Mouse (Mus musculus): ENCODE data around the gene Top2a.
"Not testable (repeated sequence)": the region's sequence is repeated elsewhere in the genome, so short reads cannot be mapped to it uniquely, and the experiment has no call there.

Gene Top2a

DNA sequence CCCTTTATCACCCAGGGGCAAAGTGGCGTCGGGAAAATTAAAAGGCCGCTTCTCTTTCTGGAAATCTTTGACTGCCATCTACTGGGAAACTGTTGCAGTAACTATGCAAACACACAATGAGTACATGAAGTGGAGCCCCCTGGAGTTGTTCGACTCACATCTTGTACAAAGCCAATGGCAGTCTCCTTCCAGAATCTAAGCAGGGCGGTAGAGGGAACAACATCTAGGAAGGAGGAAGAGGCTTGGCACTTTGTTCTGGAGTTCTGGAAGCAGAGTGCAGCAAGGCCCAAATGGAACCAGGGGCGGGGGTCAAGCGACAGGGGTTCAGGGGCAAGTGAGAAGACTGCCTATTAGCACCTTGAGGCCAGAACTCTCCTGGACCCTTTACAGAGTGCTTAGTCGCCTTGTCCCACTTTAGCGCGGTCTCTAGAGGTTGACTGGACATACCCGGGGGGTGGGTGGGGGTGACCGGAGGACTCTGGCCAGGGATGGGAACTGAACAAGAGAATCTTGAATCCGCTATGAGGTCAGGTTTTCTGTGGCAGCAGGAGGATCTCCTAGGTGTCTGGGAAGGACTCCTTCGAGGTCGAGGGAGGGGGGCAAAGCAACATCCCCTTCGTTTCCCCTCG is 16.5 kb upstream of the Top2a start:
- no peak for DNase-seq

DNA sequence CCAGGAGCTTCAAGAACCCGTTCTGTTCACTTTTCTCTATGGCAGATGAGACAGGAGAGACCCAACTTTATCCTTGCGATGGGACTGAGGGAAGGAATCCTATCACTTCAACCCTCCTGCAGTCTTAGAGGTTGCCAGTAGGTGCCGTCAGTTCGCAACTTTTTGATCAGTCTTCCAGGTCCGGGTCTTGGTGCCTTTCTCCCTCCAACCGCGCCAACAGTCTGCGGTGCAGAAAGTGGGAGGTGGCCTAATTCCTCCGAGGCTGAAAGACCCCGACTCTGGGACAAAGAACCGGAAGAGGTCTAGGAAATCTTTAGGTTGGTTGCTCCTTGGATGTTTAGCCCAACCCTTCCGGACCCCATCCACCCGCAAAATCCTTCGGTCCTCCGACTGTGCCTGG is 15.8 kb upstream of the Top2a start:
- DNase-seq = peak; percentile 47 to 73

DNA sequence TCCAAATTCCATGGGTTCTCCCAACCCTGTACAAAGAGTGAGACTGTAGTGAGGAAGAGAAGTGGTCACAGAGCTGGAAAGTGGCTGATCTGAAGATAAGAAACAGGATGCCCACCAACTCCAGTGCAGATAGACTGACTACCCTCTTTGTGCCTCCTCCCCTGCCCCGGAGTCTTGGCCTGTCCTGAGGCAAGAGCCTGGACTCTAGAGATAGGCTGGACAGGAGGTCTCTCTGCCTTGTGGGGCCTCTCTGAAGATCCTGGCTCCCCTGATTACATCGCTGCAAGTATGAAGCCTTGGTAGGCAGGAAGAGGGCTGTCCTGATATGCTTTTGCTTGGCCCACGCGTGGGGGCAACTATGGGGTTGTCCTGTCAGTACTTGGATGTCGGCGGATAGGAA is 12.3 kb upstream of the Top2a start:
- no peak for DNase-seq

DNA sequence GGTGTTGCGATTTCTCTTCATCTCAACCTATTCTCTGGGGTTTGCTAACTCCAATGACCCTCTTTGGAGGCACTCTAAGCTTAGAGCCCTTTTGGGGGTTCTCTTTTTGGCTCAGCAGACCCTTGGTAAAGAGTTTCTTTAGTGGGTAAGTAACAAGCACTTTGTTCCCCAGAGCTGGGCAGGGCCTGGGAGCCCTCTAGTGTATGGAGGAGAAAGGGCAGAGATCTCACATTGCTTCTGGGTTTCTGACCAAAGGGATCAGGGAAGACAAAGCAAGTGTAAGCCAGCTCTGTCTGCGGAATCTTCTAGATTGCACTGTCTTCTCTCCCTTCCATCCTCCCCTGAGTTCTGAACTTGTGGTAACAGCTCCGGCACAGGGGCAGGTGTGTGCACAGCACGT is 11.4 kb upstream of the Top2a start:
- DNase-seq = no peak

DNA sequence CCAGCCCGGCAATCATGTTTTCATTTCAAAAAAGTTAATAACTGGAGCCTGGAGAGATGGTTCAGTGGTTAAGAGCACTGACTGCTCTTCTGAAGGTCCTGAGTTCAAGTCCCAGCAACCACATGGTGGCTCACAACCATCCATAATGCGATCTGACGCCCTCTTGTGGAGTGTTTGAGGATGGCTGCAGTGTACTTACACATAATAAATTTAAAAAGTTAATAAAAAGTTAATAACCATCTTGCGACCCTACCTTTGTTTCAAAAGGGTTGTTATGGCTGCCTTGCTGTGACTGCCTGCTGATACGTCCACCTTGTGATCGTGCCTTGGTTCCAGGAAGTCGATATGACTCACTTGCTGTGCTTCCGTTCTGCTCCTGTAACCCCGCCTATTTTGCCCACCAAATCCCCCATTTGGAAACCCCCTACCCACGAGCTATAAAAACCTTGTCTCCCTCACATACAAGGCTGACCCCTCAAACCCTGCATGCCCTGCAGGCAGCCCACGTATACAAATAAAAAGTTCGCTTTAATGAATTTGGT is 3.0 kb upstream of the Top2a start:
- no peak for DNase-seq

DNA sequence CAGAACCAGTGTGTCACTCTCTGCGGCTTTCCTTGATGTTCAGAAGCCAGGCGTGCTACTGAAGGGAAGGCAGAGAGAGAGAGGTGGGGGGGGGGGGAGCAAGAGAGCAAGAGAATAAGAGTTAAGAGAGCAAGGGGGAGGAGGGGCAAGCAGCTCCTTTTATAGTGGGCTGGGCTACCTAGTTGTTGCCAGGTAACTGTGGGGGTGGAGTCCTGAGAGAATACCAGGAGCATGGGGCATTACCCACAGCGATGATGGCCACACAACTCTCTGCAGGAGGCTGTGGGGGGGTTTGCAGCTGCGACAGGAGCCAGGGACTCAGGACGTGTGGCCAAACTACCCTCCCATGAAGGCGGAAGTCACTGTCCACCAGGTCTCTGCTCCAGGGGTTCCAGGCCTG is 1.9 kb upstream of the Top2a start:
- no peak for DNase-seq

DNA sequence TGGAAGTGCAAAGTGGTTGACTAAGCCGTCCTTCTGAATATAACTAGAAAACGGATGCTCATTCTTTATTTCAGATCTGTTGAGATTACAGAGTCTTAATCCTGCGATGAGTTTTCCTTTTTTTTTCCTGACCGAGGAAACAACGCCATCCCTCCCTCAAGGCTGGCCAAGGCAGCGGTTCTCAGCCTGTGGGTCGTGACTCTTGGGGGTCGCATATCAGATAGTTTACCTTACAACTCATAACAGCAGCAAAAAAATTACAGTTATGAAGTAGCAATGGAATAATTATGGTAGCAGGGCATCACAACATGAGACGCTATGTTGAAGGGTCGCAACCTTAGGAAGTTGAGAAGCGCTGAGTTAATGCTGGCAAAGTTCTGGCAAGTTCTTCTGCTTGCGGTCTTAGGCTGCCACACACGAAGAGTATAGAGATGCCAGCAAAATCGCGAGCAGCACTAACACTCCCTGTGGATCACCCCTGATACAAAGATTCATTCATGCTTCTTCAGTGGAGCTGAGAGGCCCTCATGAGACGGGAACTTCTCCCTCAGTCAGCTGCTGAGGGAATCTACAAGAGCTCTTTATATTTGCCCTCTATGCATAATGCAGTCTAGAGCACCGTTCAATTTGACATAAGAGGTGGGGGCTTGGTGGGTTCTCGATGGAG is 612 bp upstream of the Top2a start:
- no peak for DNase-seq

DNA sequence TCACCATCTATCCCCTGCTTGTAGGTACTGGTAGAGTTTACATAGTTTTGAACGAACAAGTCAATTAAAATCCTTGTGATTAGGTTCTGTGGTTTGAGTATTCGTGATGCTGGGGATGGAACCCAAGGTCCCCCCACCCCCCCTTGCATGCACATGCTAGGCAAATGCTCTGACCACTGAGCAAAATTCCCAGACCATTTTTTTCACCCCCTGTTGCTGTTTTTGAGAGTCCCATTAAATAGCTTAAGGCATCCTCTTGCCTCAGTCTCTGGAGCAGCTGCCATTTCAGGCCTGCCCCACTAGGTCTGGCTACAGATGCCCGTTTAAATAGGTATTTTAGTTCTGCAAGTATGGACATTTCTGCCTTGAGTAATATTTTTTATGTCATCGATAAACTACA is 895 bp downstream of the Top2a start:
- DNase-seq = no peak

DNA sequence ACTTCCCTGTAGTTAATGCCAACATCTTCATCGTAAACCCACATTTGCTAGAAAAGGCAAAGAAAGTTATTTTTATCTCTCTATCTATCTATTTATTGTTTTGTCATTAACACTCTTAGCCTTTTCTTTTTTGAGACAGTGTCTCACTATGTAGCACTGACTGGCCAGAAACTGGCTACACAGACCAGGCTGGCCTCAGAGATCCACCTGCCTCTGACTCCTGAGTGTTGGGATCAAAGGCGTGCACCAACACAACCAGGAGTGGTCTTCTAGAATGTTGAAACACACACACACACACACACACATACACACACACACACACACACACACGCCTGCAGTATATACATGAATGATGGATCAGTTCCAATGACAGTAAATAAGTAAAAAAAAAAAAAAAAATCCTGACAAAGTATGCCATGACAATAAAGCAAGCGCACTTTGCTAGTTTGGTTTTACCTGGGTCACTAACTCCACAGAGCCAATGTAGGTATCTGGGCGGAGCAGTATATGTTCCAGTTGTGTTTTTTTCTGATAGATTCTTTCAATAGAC is 1.5 kb downstream of the Top2a start:
- no peak for DNase-seq

DNA sequence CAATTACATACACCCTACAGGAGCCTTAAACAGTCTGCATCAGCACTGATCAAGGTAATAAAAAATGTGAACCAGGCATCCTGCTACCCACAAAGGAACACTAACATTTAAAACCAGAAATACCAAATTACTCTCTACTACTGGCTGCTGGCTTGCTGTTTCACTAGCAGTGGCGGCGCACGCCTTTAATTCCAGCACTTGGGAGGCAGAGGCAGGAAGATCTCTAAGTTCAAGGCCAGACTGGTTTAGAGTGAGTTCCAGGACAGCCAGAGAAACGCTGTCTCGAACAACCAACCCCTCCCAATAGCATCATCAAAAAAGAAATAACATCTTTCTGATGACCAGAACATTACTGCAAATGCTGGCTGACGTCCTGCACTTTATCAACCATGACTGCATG is 4.1 kb downstream of the Top2a start:
- DNase-seq = no peak

DNA sequence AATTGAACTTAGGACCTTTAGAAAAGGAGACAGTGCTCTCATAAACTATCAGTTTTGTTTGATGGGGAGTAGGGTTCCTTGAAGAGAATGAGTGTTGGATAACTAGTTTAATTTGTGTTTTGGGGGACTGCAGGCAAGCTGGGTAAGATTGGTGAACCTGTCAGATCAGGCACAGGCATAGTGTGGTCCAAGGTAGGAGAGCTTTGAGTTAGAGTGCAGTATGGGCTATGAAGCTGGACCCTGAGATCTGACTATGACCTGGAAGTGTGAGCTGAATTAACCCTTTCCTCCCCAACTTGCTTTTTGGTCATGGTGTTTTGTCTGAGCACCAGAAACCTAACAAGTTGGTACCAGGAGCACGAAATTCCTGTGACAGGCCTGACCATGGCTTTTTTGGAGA is 10.1 kb downstream of the Top2a start:
- no peak for DNase-seq

DNA sequence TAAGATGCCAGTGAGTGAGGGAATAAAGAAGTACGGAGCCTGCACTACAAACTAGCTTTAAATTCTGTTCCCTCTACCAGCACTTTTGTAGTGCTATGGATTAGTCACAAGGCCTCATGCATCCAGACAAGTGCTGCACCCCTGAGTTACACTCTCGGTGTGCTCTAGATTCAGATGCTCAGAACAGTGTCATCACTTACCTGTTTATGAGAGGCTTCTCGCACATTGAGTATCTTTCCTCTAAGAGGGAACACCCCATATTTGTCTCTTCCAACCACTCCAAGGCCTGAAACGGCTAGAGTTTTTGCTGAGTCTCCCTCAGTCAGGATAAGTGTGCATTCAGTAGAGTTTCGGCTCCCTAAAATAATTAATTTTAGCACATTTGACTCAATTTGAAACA is 13.3 kb downstream of the Top2a start:
- DNase-seq = no peak

DNA sequence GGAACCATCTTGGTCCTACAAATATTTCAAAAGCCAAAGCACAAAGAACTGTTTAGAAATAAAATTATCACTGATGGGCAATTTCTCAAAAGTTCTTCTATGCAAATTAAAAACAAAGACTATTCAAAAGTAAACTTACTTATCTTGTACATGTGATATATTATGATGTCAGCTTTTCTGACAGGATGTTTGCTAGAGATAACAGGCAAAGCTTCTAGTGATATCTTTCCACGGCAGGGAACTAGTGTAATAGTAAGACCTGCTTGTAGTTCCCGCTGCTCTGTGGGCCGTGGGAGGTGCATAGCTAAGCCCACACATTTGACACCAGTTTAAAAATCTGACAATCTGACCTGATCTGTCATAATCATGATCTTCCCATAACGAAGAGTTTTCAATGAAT is 13.9 kb downstream of the Top2a start:
- no peak for DNase-seq

DNA sequence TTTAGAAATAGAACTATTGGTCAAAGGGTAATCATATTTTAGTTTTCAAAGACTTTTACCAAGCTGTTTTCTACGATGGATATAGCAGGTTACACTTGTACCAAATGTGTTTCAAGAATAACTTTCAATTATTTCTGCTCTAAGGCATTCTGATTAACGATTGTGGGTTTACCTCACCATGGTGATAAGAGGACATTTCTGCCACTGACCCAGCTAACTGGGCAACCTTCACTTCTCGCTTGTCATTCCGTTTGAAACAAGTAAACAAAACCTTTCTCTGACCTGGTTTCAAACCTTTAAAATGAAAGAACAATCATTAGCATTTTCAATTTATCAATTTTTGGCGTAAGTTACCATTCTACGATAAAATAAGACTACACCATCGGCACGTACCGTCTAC is 17.2 kb downstream of the Top2a start:
- DNase-seq = no peak

DNA sequence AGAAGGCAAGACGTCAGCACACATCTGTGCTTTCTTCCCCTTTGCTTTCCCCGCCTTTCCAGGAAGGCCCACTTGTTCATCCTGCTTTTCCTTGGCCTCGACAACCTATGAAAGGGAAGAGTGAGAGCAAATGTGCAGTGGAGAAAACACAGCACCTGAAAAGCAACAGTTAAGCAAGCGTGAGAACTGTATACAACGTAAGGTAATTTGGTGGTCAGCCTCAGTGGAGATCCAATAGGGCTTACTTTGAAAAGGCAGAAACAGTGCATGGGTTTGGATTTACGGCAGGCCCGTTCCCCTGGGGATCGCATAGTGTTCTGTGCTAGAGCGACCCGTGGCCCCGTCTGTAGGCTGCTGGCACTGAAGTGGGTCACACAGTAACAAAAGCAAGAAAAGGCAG is 24.7 kb downstream of the Top2a start:
- DNase-seq = no peak

DNA sequence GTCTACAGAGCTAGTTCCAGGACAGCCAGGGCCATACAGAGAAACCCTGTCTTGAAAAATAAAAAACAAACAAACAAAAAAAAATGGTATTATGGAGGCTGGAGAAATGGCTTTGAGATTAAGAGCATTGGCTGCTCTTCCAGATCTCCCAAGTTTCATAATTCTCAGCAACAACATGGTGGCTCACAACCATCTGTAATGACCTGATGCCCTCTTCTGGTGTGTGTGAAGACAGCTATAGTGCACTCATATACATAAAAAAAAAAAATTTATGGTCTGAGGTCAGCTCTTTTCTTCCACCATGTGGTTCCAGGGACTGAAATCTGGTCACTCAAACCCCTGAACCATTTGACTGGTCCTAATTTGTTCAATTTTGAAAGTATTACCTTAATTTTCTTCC is 25.2 kb downstream of the Top2a start:
- DNase-seq = no peak

DNA sequence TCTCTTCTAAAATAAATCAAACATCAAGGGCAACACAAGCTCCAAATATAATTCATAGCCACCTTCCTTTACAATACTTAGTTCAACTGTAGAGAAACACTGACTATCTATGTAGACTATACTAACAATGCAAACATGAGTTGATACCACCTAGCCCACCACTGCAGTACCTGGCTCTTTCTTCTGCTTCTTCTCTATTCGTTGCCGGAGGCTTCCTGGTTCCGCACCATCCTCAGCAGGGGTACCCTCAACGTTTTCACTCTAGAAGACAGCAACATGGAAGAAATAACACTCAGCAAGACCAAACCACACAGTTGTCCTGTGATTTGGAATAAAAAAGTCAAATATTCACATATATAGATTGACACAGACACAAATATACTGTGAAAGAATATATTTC is 26.3 kb downstream of the Top2a start:
- no peak for DNase-seq

DNA sequence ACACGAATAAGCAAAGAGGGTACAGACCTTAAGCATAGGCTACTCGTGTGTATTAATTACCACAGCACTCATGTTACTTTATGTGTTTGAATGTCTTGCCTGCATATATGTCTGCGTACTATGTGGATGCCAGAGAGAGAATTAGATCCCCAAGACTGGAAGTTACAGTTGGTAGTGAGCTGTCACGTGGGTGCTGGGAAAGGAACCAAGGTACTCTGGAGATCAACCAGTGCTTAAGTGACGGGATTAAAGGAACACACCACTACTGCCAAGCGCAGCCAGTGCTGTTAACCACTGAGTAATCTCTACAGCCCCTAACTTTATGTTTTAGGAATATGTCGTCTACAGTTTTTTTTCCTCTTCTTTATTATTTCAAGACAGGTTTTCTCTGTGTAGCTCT is 28.0 kb downstream of the Top2a start:
- DNase-seq = no peak

DNA sequence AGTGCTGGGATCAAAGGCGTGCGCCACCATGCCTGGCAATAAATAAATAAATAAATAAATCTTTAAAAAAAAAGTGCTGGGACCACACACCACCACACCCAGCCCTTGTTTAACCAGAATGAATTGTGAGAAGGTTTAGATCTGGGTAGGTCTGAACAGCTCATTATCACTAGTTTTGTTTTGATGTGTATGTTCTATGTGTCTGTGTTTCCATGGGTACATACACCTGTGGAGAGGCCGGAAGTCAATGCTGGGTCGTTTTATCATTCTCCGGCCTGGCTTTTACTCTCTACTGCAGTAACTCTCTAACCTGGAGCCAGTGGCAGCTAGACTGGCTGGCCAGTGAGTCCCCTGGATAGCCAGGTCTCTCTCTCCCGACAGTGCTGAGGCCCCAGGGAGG is 33.1 kb downstream of the Top2a start:
- no peak for DNase-seq

DNA sequence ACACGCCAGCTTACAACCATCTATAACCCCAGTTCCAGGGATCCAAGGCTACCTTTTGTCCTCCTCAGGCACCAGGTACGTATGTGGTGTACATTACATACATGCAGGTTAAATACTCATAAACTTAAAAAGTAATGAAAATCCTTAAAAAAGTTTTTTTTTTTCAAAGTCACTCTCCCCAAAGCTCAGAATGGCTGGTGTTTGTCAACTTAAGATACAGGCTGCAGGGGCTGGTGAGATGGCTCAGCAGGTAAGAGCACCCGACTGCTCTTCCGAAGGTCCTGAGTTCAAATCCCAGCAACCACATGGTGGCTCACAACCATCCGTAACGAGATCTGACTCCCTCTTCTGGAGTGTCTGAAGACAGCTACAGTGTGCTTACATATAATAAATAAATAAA is 35.7 kb downstream of the Top2a start:
- not testable (repeated sequence) for DNase-seq

DNA sequence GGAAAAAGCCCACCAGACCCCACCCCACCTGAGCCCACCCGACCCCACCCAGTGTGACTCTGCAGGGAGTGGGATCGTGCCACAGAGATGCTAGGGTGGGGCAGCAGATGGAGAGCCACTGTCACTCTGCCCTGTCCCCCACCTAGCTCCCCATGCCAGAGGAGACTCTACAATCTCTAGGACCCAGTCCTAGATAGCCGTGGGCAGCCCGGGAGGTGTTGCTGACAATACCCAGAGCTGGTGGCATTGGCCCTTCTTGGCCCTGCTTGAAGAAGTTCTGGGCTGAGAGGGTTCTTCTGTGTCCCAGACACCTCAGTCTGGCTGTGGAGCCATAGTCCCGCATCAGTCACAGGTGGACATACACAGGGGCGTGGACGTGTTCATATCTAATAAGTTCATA is 38.4 kb downstream of the Top2a start:
- no peak for DNase-seq

DNA sequence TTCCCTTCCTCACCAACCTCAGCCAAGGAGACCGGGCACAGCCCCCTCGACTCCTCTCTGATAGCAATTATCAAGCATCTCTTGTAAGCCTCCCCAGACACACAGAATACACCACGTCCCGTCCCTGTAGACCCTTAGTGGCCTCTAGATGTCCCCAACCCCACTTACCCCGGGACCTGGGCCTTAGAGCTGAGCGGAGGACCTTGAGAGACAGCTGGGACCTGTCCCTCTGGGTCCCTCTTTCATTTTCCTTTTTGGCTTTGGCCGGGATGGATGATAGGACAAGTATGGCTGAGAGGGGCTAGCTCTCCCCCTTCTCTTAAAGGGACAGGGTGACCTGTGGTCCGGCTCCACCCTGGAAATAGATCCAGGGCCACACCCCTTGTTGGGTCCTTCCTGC is 40.4 kb downstream of the Top2a start:
- no peak for DNase-seq

DNA sequence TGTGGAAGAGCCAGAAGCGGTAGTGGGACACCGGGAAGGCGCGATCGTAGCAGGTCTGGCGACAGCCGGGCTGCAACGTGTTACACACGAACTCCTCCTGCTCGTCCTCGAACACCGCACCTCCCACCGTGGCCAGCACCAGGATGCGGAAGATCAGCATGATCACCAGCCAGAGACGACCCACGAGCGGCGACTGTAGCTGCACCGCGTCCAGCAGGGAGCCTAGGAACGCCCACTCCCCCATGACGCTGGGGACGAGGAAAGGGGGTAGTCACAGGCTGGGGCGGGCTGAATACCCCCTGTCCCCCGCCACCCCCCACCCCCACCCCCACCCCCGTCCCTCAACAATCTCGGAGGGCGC is 41.2 kb downstream of the Top2a start, which contains the start of gene Gjd3:
Gjd3 (minus strand) TSS at position 244 of the 361 bp plus-strand sequence.
- no peak for DNase-seq

DNA sequence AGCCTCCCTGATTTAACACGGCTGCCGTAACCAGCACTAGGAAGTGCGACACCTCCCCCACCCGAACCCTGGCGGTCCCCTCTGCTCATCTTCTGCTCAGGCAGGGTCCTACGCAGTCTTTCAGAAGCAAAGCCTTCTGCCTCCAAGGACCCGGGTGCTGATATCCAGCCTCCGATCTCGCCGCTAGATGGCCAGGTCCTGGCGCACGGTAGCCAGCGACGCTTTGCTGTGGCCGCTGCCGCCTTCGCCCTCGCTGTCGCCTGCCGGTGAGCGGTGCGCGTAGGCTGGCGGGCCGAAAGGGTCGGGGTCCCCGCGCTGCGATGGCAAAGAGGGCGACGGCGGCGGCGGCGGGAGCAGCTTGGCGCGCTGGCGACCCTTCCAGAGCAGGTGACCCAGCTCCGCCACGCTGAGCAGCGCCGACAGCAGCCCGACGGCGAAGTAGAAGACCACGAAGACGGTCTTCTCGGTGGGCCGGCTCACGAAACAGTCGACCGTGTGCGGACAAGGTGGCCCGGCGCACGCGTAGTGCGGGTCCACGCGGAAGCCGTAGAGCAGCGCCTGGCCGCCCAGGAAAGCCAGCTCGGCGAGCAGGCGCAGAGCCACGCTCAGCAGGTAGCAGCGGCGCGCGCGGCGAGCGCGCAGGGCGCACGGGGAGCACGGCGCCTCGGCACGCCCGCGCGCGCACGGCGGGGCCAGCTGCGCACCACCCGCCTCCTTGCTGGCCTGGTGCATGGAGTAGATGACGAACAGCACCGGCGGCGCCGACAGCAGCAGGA is 41.8 kb downstream of the Top2a start:
- DNase-seq = peak in 1 of 2 experiments; percentile 55

Data from spleen, adult 18-20 months (tissue).